Mouse (Mus musculus) gastrocnemius, adult 8-10 months (tissue): ENCODE data around the gene 4921524J17Rik. TPM values are rescaled to one million over a fixed set of nuclear protein-coding genes. Genes with fewer than 3 reads are reported as not detected.

Source experiments
- DNase-seq, 2 experiments: peaks; one replicate each; pipeline ENCODE4 v3.0.0; 2022; ENCODE audit warnings: low spot score in 2 of 2
- total RNA-seq, 4 experiments: library from RNA; stranded (reverse); gene quantifications; 2 replicates each; pipeline ENCODE4 v1.2.4; 2022

Gene 4921524J17Rik
- total RNA-seq, 4 experiments from 2014 or later, result 9.1 to 12.6 (median 10.2) TPM

- no peak for DNase-seq
Measured at GRCm38 (mm10) chr8:85381926-85382325, 50.7 kb downstream of the 4921524J17Rik start.

GRCm38 (mm10) chr8:85380824-85381209 is 51.8 kb downstream of the 4921524J17Rik start:
- peak in 1 of 2 experiments; percentile 19 for DNase-seq

- DNase-seq, result no peak
Measured at GRCm38 (mm10) chr8:85380123-85380823, 52.4 kb downstream of the 4921524J17Rik start.

- no peak for DNase-seq
Measured at GRCm38 (mm10) chr8:85379142-85379781, 53.4 kb downstream of the 4921524J17Rik start.

- no peak for DNase-seq
Measured at GRCm38 (mm10) chr8:85376516-85376915, 56.1 kb downstream of the 4921524J17Rik start.

GRCm38 (mm10) chr8:85374286-85374685 is 58.3 kb downstream of the 4921524J17Rik start:
- DNase-seq, result no peak

- DNase-seq, result no peak
Measured at GRCm38 (mm10) chr8:85373435-85374039, 59.1 kb downstream of the 4921524J17Rik start.

GRCm38 (mm10) chr8:85372465-85372839 is 60.2 kb downstream of the 4921524J17Rik start:
- no peak for DNase-seq

- DNase-seq, result no peak
Measured at GRCm38 (mm10) chr8:85371736-85372464, 60.7 kb downstream of the 4921524J17Rik start.

GRCm38 (mm10) chr8:85365176-85365575 is 67.5 kb downstream of the 4921524J17Rik start:
- no peak for DNase-seq

GRCm38 (mm10) chr8:85364628-85365027 is 68.0 kb downstream of the 4921524J17Rik start:
- no peak for DNase-seq

- no peak for DNase-seq
Measured at GRCm38 (mm10) chr8:85363406-85363805, 69.2 kb downstream of the 4921524J17Rik start.

- no peak for DNase-seq
Measured at GRCm38 (mm10) chr8:85362211-85362610, 70.4 kb downstream of the 4921524J17Rik start.

Other genes starting within 250 kb of the 4921524J17Rik start
- gene Olfr371, start 206.8 kb downstream of the 4921524J17Rik start, total RNA-seq, result not detected
- 1 to 10 TPM; 3.0 to 4.0 (median 3.2) TPM for gene Orc6, start 133.2 kb downstream of the 4921524J17Rik start, total RNA-seq
- gene Vps35, start 133.0 kb downstream of the 4921524J17Rik start, total RNA-seq, result 10 to 100 TPM; 54.5 to 57.3 (median 55.8) TPM
- 1 to 10 TPM in 3 of 4 experiments, under 1 TPM in 1; 0.47 to 2.0 (median 1.5) TPM for gene Mylk3, start 46.5 kb downstream of the 4921524J17Rik start, total RNA-seq
- gene Gpt2, start 59.7 kb upstream of the 4921524J17Rik start, total RNA-seq, result 100 to 1,000 TPM; 252 to 313 (median 291) TPM
- gene Dnaja2, start 122.5 kb upstream of the 4921524J17Rik start, total RNA-seq, result 100 to 1,000 TPM; 185 to 251 (median 205) TPM